Mouse (Mus musculus) spleen, adult 2 months (tissue): Measurements from ENCODE around the gene Gorab.

Experiments used
- CTCF ChIP-seq: fragments of 200-500 bp; IDR thresholded peaks from 2 replicates; pipeline ENCODE4 v1.5.1; 2011; ENCODE audit warnings: mild to moderate bottlenecking, inconsistent platforms; ENCODE audit not compliant: insufficient read depth, insufficient read length, insufficient replicate concordance; ENCODE audit errors: extremely low read depth
- POLR2A ChIP-seq: fragments of 200-500 bp; IDR thresholded peaks from 2 replicates; pipeline ENCODE4 v1.6.1; 2011; ENCODE audit warnings: low read depth, low read length, inconsistent platforms

DNA sequence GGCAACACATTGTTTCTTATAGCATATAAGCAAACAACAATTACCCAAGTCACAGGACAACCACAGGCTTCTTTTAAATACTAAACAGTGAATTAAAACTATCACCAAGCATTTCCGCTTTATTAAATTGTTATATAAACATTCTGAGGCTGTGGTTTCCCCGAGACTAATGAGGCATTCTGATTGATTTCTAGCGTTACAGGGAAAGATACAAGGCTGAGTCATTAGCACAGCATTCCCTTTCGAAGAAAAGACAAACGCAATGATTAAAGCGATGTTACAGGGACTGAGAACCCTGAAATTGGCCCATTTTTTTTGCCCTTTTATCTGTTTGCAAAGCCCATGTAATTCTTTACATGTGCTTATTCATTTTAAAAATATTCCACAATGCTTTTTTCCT is 12.1 kb downstream of the Gorab start:
- no peak for TF ChIP-seq CTCF
- TF ChIP-seq POLR2A = no peak
